Mouse (Mus musculus): ENCODE data around the gene Bclaf1. TPM values are rescaled to one million over a fixed set of nuclear protein-coding genes. Genes with fewer than 3 reads are reported as not detected.

The Bclaf1 gene
- polyA plus RNA-seq, 1 experiment from 2014 or later = 123 TPM

DNA sequence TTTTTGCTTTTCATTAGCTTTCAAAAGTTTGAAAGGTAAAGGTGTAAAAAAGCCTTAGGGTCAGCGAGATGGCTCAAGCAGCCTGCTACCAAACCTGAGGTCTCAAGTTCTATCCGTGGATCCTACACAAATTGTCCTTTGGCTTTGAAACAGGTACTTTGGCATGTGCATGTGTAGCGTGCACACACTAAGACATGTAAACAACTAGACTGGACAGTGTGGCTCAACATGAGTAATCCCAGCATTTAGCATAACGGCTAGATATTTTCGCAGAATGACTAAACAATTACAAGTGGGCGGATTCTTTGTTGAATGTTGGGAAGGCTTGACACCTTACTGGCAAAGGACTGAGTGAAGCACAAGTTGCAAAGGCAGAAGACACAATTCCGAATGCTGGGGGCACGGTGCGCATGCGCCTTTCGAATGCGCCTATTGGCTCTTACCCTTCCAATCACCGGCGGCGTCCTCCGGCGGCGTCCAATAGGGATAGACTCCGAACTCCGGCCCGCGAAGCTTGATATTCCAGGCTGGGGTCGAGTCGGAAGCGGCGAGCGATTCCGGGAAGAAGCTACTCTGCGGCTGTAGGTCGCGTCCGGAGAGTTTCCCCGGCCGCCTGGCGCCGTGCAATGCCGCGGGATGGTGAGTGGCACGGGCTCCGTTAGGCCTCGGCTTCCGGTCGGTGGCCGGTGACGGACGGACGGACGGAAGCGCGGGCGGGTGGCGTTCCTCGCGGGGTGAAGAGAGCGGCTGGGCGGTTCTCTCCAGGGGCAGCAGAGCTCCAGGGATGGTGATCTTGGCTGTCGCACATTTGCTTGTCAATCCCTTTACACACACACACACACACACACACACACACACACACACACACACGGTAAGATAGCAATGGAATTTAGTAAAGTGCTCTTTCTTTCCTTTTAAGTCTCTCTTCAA is 35.3 kb downstream of the Bclaf1 start, which contains the start of gene Mtfr2:
Gene Mtfr2, plus strand, starts transcription at position 486 of the 930 bp plus-strand sequence.
- Histone ChIP-seq H3K4me1 (replicated peaks; ENCODE audit: control insufficient read depth, insufficient read depth, low read length) (peaks cover 4% of the 10 kb centered on the region), H3K36me3 (ENCODE audit: control insufficient read depth, insufficient read depth, low read length) (peaks cover 17% of the 10 kb centered on the region), H3K27ac (ENCODE audit: low read length) (peak within 1 kb of the TSS; percentile 78), H3K9me3 (ENCODE audit: control insufficient read depth, low read length) (no peaks in the 10 kb centered on the region), H3K9ac (ENCODE audit: low read length) (peak within 1 kb of the TSS; percentile 75), H3K4me2 (ENCODE audit: low read depth, low read length) (peak within 1 kb of the TSS; percentile 87), H3K4me3 (ENCODE audit: low read length) (peak within 1 kb of the TSS; percentile 88), H3K27me3 (ENCODE audit: control insufficient read depth, insufficient read depth, low read depth, low read length) (no peaks in the 10 kb centered on the region)
- under 1% methylated on average over 58 of the region's 58 CpGs for WGBS
- peak; percentile 98 for ATAC-seq (ENCODE audit: low read depth)

DNA sequence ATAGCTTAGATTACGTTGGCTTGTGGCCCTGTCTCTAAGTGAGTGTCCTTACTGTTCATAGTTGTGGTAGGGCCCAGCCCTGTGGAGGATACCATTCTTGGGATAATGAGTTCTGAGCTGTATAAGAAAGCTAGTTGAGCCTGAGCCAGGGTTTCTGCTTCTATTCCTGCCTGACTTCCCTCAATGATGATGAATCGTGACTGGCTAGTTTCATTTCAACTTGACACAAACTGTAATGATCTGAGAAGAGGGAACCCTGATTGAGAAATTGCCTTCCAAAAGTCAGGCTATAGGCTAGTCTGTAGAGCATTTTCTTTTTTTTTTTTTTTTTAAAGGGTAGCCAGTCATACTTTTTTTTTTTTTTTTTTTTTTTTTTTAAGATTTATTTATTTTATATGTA is 36.6 kb downstream of the Bclaf1 start:
- WGBS = 81% methylated on average over 2 of the region's 2 CpGs
- no peak for ATAC-seq (ENCODE audit: low read depth)
- Histone ChIP-seq H3K9me3 (ENCODE audit: control insufficient read depth, low read length) (no peaks in the 10 kb centered on the region), H3K27ac (ENCODE audit: low read length) (no peak overlapping the region), H3K27me3 (ENCODE audit: control insufficient read depth, insufficient read depth, low read depth, low read length) (no peaks in the 10 kb centered on the region), H3K4me2 (ENCODE audit: low read depth, low read length) (peak overlapping the region; percentile 87; the same call in 1 of the 2 replicates), H3K4me1 (replicated peaks; ENCODE audit: control insufficient read depth, insufficient read depth, low read length) (peaks cover 4% of the 10 kb centered on the region), H3K36me3 (ENCODE audit: control insufficient read depth, insufficient read depth, low read length) (peaks cover 12% of the 10 kb centered on the region), H3K4me3 (ENCODE audit: low read length) (no peak overlapping the region), H3K9ac (ENCODE audit: low read length) (no peak overlapping the region)

DNA sequence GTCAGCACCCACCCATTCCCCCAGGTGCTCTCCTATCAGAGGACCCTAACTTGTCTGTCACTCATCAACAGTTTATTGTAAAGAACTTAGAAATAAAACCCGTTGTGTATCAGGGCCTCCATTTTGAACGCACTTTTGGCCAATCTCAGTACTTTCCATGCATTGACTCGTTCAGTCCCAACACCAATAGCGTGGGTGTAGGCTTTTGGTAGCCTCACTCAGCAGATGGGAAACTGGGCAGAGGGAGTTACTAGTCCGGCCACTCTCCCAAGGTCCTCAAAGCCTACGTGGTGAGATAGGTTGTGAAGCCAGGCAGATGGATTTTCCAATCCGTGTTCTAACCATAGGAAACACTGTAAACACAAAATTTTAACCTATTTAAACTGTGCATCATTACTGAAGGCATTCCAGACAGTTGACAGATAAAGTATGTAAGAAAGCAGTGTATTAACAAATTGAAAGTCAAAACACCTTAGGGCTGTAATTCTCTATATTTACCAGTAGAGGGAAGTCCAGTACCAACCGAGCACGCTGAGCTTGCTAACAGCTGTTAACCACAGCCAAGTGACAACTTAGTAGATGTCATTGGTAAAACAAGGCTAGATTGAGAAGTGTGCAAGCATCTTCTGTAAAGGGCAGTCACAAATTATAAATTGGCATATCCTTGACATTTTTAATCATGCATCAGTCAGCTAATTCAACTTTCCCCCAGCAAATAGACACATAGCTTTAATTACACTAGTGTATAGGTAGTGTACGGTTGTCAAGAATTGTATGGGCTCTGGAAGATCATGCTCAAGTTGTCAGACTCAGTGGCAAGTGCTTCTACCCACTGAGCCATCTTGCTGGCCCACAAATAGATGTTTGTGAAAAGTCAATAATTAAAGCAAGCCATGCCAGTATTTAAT is 49.5 kb downstream of the Bclaf1 start:
- Histone ChIP-seq H3K4me3 (ENCODE audit: low read length) (no peak overlapping the region), H3K36me3 (ENCODE audit: control insufficient read depth, insufficient read depth, low read length) (peaks cover 6% of the 10 kb centered on the region; the same call in 1 of the 2 replicates), H3K9ac (ENCODE audit: low read length) (no peak overlapping the region), H3K9me3 (ENCODE audit: control insufficient read depth, low read length) (no peaks in the 10 kb centered on the region), H3K4me1 (replicated peaks; ENCODE audit: control insufficient read depth, insufficient read depth, low read length) (no peaks in the 10 kb centered on the region), H3K27ac (ENCODE audit: low read length) (no peak overlapping the region), H3K4me2 (ENCODE audit: low read depth, low read length) (no peak overlapping the region), H3K27me3 (ENCODE audit: control insufficient read depth, insufficient read depth, low read depth, low read length) (no peaks in the 10 kb centered on the region)
- 59% methylated on average over 10 of the region's 10 CpGs for WGBS
- ATAC-seq (ENCODE audit: low read depth) = peak; percentile 66; the same call in 1 of the 2 replicates

DNA sequence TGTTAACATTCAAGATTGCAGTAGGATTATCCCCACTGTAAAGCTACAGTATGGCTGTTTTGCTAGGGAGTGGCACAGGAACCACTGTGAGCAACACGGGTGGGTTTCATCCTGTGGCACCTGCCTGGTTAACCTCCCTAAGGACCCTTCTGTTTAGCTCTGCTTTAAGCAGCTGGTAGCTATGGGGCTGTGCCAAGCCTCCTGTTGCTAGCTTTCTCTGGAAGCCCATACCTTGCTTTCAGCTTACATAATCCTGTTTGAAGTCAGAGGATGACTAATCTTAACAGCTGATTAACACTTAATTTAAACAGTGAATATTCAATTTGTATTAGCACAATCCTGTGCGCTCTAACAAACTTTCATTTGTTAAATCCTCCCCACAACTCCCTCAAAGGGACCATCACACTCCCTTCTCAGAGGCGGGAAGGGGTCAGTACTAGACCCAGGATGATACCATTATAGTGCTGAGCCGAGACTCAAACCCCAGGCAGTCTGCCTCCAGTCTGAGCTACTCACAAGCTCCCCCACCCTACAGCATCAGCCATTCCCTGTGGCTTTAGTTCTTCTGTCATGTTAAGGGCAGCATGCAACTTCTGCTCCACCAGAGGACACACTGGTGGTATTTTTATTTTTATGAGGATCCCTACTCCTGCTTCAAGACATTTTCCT is 50.3 kb downstream of the Bclaf1 start:
- H3K27me3 ChIP-seq (ENCODE audit: control insufficient read depth, insufficient read depth, low read depth, low read length) = no peaks in the 10 kb centered on the region
- H3K9me3 ChIP-seq (ENCODE audit: control insufficient read depth, low read length) = no peaks in the 10 kb centered on the region
- H3K27ac ChIP-seq (ENCODE audit: low read length) = no peak overlapping the region
- H3K4me2 ChIP-seq (ENCODE audit: low read depth, low read length) = no peak overlapping the region
- peaks cover 6% of the 10 kb centered on the region; the same call in 1 of the 2 replicates for H3K36me3 ChIP-seq (ENCODE audit: control insufficient read depth, insufficient read depth, low read length)
- no peaks in the 10 kb centered on the region for H3K4me1 ChIP-seq (replicated peaks; ENCODE audit: control insufficient read depth, insufficient read depth, low read length)
- no peak overlapping the region for H3K9ac ChIP-seq (ENCODE audit: low read length)
- WGBS = 51% methylated on average over 4 of the region's 4 CpGs
- ATAC-seq (ENCODE audit: low read depth) = no peak
- no peak overlapping the region for H3K4me3 ChIP-seq (ENCODE audit: low read length)

DNA sequence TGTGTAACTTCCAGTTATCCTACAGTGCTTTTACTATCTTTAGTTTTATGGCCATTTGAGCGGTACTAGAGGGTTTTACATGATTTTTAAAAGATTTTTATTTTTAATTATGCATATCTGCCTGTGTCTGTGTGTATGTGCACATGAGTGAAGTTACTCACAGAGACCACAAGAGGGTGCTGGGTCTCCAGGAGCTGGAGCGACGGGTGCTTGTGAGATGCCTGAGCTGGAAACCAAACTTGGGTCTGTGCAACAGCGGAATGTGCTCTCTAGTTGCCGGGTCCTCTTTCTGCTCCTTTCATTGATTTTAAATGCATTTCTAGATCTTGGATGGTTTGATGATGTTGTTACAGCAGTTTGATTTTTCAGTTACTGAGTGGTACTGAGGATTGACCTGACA is 59.8 kb downstream of the Bclaf1 start:
- Histone ChIP-seq H3K9me3 (ENCODE audit: control insufficient read depth, low read length) (peaks cover 2% of the 10 kb centered on the region; the same call in 1 of the 2 replicates), H3K4me3 (ENCODE audit: low read length) (no peak overlapping the region), H3K27ac (ENCODE audit: low read length) (no peak overlapping the region), H3K4me2 (ENCODE audit: low read depth, low read length) (no peak overlapping the region), H3K36me3 (ENCODE audit: control insufficient read depth, insufficient read depth, low read length) (no peaks in the 10 kb centered on the region), H3K4me1 (replicated peaks; ENCODE audit: control insufficient read depth, insufficient read depth, low read length) (no peaks in the 10 kb centered on the region), H3K27me3 (ENCODE audit: control insufficient read depth, insufficient read depth, low read depth, low read length) (no peaks in the 10 kb centered on the region), H3K9ac (ENCODE audit: low read length) (no peak overlapping the region)
- WGBS = 95% methylated on average over 5 of the region's 5 CpGs
- ATAC-seq (ENCODE audit: low read depth) = no peak

- Histone ChIP-seq H3K4me2 (ENCODE audit: low read depth, low read length) (no peak overlapping the region), H3K4me3 (ENCODE audit: low read length) (no peak overlapping the region), H3K27me3 (ENCODE audit: control insufficient read depth, insufficient read depth, low read depth, low read length) (no peaks in the 10 kb centered on the region), H3K27ac (ENCODE audit: low read length) (no peak overlapping the region), H3K36me3 (ENCODE audit: control insufficient read depth, insufficient read depth, low read length) (no peaks in the 10 kb centered on the region), H3K9ac (ENCODE audit: low read length) (no peak overlapping the region), H3K4me1 (replicated peaks; ENCODE audit: control insufficient read depth, insufficient read depth, low read length) (no peaks in the 10 kb centered on the region), H3K9me3 (ENCODE audit: control insufficient read depth, low read length) (no peaks in the 10 kb centered on the region)
- ATAC-seq (ENCODE audit: low read depth) = no peak
- WGBS = 83% methylated on average over 9 of the region's 9 CpGs
Measured at GRCm38 (mm10) chr10:20377621-20378020, 65.4 kb downstream of the Bclaf1 start.

- no peak for ATAC-seq (ENCODE audit: low read depth)
- H3K9me3 ChIP-seq (ENCODE audit: control insufficient read depth, low read length) = no peaks in the 10 kb centered on the region
- no peaks in the 10 kb centered on the region for H3K4me1 ChIP-seq (replicated peaks; ENCODE audit: control insufficient read depth, insufficient read depth, low read length)
- 72% methylated on average over 9 of the region's 9 CpGs for WGBS
- H3K4me2 ChIP-seq (ENCODE audit: low read depth, low read length) = no peak overlapping the region
- H3K27ac ChIP-seq (ENCODE audit: low read length) = no peak overlapping the region
- no peaks in the 10 kb centered on the region for H3K36me3 ChIP-seq (ENCODE audit: control insufficient read depth, insufficient read depth, low read length)
- no peaks in the 10 kb centered on the region for H3K27me3 ChIP-seq (ENCODE audit: control insufficient read depth, insufficient read depth, low read depth, low read length)
- no peak overlapping the region for H3K4me3 ChIP-seq (ENCODE audit: low read length)
- H3K9ac ChIP-seq (ENCODE audit: low read length) = no peak overlapping the region
Measured at GRCm38 (mm10) chr10:20379071-20379735, 66.9 kb downstream of the Bclaf1 start.

- Histone ChIP-seq H3K27ac (ENCODE audit: low read length) (no peak overlapping the region), H3K4me2 (ENCODE audit: low read depth, low read length) (no peak overlapping the region), H3K9me3 (ENCODE audit: control insufficient read depth, low read length) (no peaks in the 10 kb centered on the region), H3K36me3 (ENCODE audit: control insufficient read depth, insufficient read depth, low read length) (no peaks in the 10 kb centered on the region), H3K4me1 (replicated peaks; ENCODE audit: control insufficient read depth, insufficient read depth, low read length) (no peaks in the 10 kb centered on the region), H3K9ac (ENCODE audit: low read length) (no peak overlapping the region), H3K27me3 (ENCODE audit: control insufficient read depth, insufficient read depth, low read depth, low read length) (no peaks in the 10 kb centered on the region), H3K4me3 (ENCODE audit: low read length) (no peak overlapping the region)
- 82% methylated on average over 3 of the region's 3 CpGs for WGBS
- no peak for ATAC-seq (ENCODE audit: low read depth)
Measured at GRCm38 (mm10) chr10:20380798-20381197, 68.5 kb downstream of the Bclaf1 start.
